Mouse (Mus musculus) myocyte (in vitro differentiated cells): Measurements from ENCODE around the gene Dpf1. TPM values are rescaled to one million over a fixed set of nuclear protein-coding genes. Genes with fewer than 3 reads are reported as not detected.

Experiments used
- H3K27me3 ChIP-seq: one replicate; pipeline ENCODE4 v1.6.1; 2011; ENCODE audit not compliant: control insufficient read depth, insufficient read depth, insufficient read length
- H3K36me3 ChIP-seq: one replicate; pipeline ENCODE4 v1.6.1; 2011; ENCODE audit not compliant: control insufficient read depth, insufficient read depth
- H3K4me2 ChIP-seq: one replicate; pipeline ENCODE4 v1.6.1; 2011; ENCODE audit warnings: low read depth, control low read depth
- H3K4me3 ChIP-seq: one replicate; pipeline ENCODE4 v1.5.1; 2011; ENCODE audit warnings: mild to moderate bottlenecking, control low read depth, moderate library complexity
- H3K79me2 ChIP-seq: one replicate; pipeline ENCODE4 v1.6.1; 2011; ENCODE audit not compliant: control insufficient read depth, insufficient read depth
- H3ac ChIP-seq: one replicate; pipeline ENCODE4 v1.6.1; 2011; ENCODE audit not compliant: control insufficient read depth, insufficient read length
- CEBPB ChIP-seq: IDR thresholded peaks from 2 replicates; pipeline ENCODE4 v1.6.1; 2011; ENCODE audit warnings: mild to moderate bottlenecking, moderate library complexity; ENCODE audit not compliant: poor library complexity, insufficient read depth, severe bottlenecking
- E2F4 ChIP-seq: IDR thresholded peaks from one replicate; pipeline ENCODE4 v1.6.1; 2011; ENCODE audit warnings: mild to moderate bottlenecking, control low read depth, moderate library complexity; ENCODE audit not compliant: insufficient read depth
- MAX ChIP-seq: IDR thresholded peaks from one replicate; pipeline ENCODE4 v1.6.1; 2011; ENCODE audit warnings: low read depth, mild to moderate bottlenecking, control low read depth
- MYOD1 ChIP-seq, 3 experiments: IDR thresholded peaks; one replicate each; pipeline ENCODE4 v1.6.1; 2011; ENCODE audit warnings: control low read depth in 2 of 3, low read depth in 2 of 3, mild to moderate bottlenecking in 2 of 3, moderate library complexity in 1 of 3; ENCODE audit not compliant: insufficient read length in 2 of 3, control insufficient read depth in 1 of 3
- MYOG ChIP-seq, 3 experiments: IDR thresholded peaks; one replicate each; pipeline ENCODE4 v1.6.1; 2011; ENCODE audit warnings: control low read depth in 2 of 3, low read depth in 2 of 3, mild to moderate bottlenecking in 2 of 3; ENCODE audit not compliant: insufficient read length in 2 of 3, control insufficient read depth in 1 of 3, insufficient read depth in 1 of 3
- POLR2A ChIP-seq: IDR thresholded peaks from one replicate; pipeline ENCODE4 v1.6.1; 2011; ENCODE audit warnings: low read depth, mild to moderate bottlenecking, control low read depth, moderate library complexity; ENCODE audit not compliant: insufficient read length
- POLR2AphosphoS2 ChIP-seq: IDR thresholded peaks from one replicate; pipeline ENCODE4 v1.6.1; 2011; ENCODE audit warnings: low read depth, control low read depth; ENCODE audit not compliant: insufficient read length
- REST ChIP-seq: IDR thresholded peaks from one replicate; pipeline ENCODE4 v1.6.1; 2011; ENCODE audit warnings: mild to moderate bottlenecking, control low read depth, moderate library complexity; ENCODE audit not compliant: insufficient read depth, insufficient read length
- SRF ChIP-seq: IDR thresholded peaks from one replicate; pipeline ENCODE4 v1.6.1; 2011; ENCODE audit warnings: low read depth; ENCODE audit not compliant: control insufficient read depth, insufficient read length
- TCF12 ChIP-seq: IDR thresholded peaks from one replicate; pipeline ENCODE4 v1.6.1; 2011; ENCODE audit warnings: mild to moderate bottlenecking, control low read depth; ENCODE audit not compliant: poor library complexity, insufficient read depth, severe bottlenecking
- TCF3 ChIP-seq: IDR thresholded peaks from one replicate; pipeline ENCODE4 v1.6.1; 2011; ENCODE audit warnings: low read depth, control low read depth; ENCODE audit not compliant: insufficient read length
- USF1 ChIP-seq: IDR thresholded peaks from one replicate; pipeline ENCODE4 v1.6.1; 2011; ENCODE audit warnings: low read depth, mild to moderate bottlenecking, control low read depth, moderate library complexity
- polyA plus RNA-seq: library from polyadenylated mRNA; unstranded; fragments of >200 nt; fragmentation: generic; extraction: Trizol; gene quantifications from one replicate; pipeline ENCODE4 v1.2.1, GENCODE M21; 2012; ENCODE audit warnings: missing spikeins

Dpf1 gene
- polyA plus RNA-seq, 1 experiment = 3.4 TPM

- no peaks in the 10 kb centered on the region for H3K36me3 ChIP-seq
- no peak overlapping the region for H3K4me2 ChIP-seq
- no peak overlapping the region for H3K4me3 ChIP-seq
- no peaks in the 10 kb centered on the region for H3K79me2 ChIP-seq
- no peak for TF ChIP-seq TCF3
- no peak overlapping the region for H3ac ChIP-seq
- H3K27me3 ChIP-seq = no peaks in the 10 kb centered on the region
These were observed 35.4 kb downstream of the Dpf1 start for GRCm38 (mm10) chr7:29338984-29339679.

- no peak overlapping the region for H3ac ChIP-seq
- no peaks in the 10 kb centered on the region for H3K36me3 ChIP-seq
- H3K4me3 ChIP-seq = no peak overlapping the region
- H3K27me3 ChIP-seq = no peaks in the 10 kb centered on the region
- no peaks in the 10 kb centered on the region for H3K79me2 ChIP-seq
- no peak overlapping the region for H3K4me2 ChIP-seq
- TF ChIP-seq POLR2A (no peak), SRF (no peak), TCF3 (no peak), REST (no peak), TCF12 (no peak), E2F4 (no peak), CEBPB (no peak), MYOD1 (IDR thresholded peaks at IDR 0.05; ENCODE audit: control insufficient read depth in 1 of 3, insufficient read length in 2 of 3, low read depth in 2 of 3) (no peak), MYOG (IDR thresholded peaks at IDR 0.05; ENCODE audit: control insufficient read depth in 1 of 3, insufficient read depth in 1 of 3, insufficient read length in 2 of 3, low read depth in 2 of 3) (no peak), USF1 (no peak), POLR2AphosphoS2 (no peak), MAX (no peak)
These were observed 36.5 kb downstream of the Dpf1 start for GRCm38 (mm10) chr7:29340247-29340646.

GRCm38 (mm10) chr7:29340838-29341237 lies 37.1 kb downstream of the Dpf1 start:
- no peak overlapping the region for H3K4me3 ChIP-seq
- H3K36me3 ChIP-seq = no peaks in the 10 kb centered on the region
- no peaks in the 10 kb centered on the region for H3K79me2 ChIP-seq
- H3K27me3 ChIP-seq = no peaks in the 10 kb centered on the region
- no peak overlapping the region for H3ac ChIP-seq
- H3K4me2 ChIP-seq = no peak overlapping the region
- TF ChIP-seq SRF = no peak
- no peak for TF ChIP-seq MAX
- TF ChIP-seq POLR2A = no peak
- no peak for TF ChIP-seq REST
- TF ChIP-seq MYOD1 (IDR thresholded peaks at IDR 0.05; ENCODE audit: control insufficient read depth in 1 of 3, insufficient read length in 2 of 3, low read depth in 2 of 3) = no peak
- no peak for TF ChIP-seq MYOG (IDR thresholded peaks at IDR 0.05; ENCODE audit: control insufficient read depth in 1 of 3, insufficient read depth in 1 of 3, insufficient read length in 2 of 3, low read depth in 2 of 3)
- no peak for TF ChIP-seq TCF3
- TF ChIP-seq USF1 = no peak
- TF ChIP-seq E2F4 = no peak
- no peak for TF ChIP-seq CEBPB
- no peak for TF ChIP-seq POLR2AphosphoS2
- TF ChIP-seq TCF12 = no peak

- Histone ChIP-seq H3K27me3 (no peaks in the 10 kb centered on the region), H3K79me2 (no peaks in the 10 kb centered on the region), H3K36me3 (peaks cover 4% of the 10 kb centered on the region), H3K4me3 (no peak overlapping the region), H3ac (no peak overlapping the region), H3K4me2 (no peak overlapping the region)
- TF ChIP-seq MAX = no peak
- TF ChIP-seq MYOD1 (IDR thresholded peaks at IDR 0.05; ENCODE audit: control insufficient read depth in 1 of 3, insufficient read length in 2 of 3, low read depth in 2 of 3) = no peak
- no peak for TF ChIP-seq POLR2A
- TF ChIP-seq TCF3 = no peak
- TF ChIP-seq E2F4 = no peak
These were observed 38.0 kb downstream of the Dpf1 start for GRCm38 (mm10) chr7:29341722-29342121.

GRCm38 (mm10) chr7:29342489-29343092 lies 38.8 kb downstream of the Dpf1 start:
- Histone ChIP-seq H3K4me3 (no peak overlapping the region), H3ac (no peak overlapping the region), H3K27me3 (no peaks in the 10 kb centered on the region), H3K79me2 (no peaks in the 10 kb centered on the region), H3K36me3 (peaks cover 4% of the 10 kb centered on the region), H3K4me2 (no peak overlapping the region)
- TF ChIP-seq POLR2A (no peak), TCF12 (no peak), MYOD1 (IDR thresholded peaks at IDR 0.05; ENCODE audit: control insufficient read depth in 1 of 3, insufficient read length in 2 of 3, low read depth in 2 of 3) (no peak), USF1 (no peak), TCF3 (no peak), MAX (no peak), REST (no peak)
